Mouse (Mus musculus): ENCODE results near the gene Id1. TPM values are rescaled to one million over a fixed set of nuclear protein-coding genes. Genes with fewer than 3 reads are reported as not detected.

The Id1 gene
- polyA plus RNA-seq, 1 experiment from 2014 or later: 61.9 TPM

DNA sequence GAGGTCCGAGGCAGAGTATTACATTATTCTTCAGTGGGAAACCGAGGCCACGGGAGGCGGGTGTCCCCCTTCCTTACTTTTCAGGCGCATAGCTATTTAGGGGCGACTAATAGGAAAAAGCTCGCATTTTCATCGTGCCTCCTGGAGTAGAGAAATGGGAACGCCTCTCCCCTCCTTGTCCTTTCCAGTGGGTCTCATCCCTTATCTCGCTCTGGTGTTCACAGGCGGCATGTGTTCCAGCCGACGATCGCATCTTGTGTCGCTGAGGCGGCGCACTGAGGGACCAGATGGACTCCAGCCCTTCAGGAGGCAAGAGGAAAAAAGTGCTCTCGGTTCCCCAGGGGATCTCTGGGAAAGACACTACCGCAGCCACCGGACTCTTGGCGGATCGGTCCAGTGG is 697 bp downstream of the Id1 start:
- Histone ChIP-seq H3K4me2 (peak overlapping the region; percentile 73), H3K9me3 (replicated peaks) (no peaks in the 10 kb centered on the region), H3K4me3 (peak overlapping the region; percentile 57), H3K9ac (peak overlapping the region; percentile 72), H3K4me1 (replicated peaks) (peaks cover 72% of the 10 kb centered on the region), H3K36me3 (no peaks in the 10 kb centered on the region), H3K27ac (peak overlapping the region; percentile 86), H3K27me3 (no peaks in the 10 kb centered on the region)
- WGBS: under 1% methylated on average over 22 of the region's 22 CpGs
- ATAC-seq (replicated peaks; ENCODE audit: insufficient number of reproducible peaks, insufficient read depth, low FRiP score, low read depth): no peak

GRCm38 (mm10) chr2:152737306-152738221 is 1.5 kb downstream of the Id1 start:
- no peak for ATAC-seq (replicated peaks; ENCODE audit: insufficient number of reproducible peaks, insufficient read depth, low FRiP score, low read depth)
- H3K9me3 ChIP-seq (replicated peaks): no peaks in the 10 kb centered on the region
- H3K9ac ChIP-seq: peak overlapping the region; percentile 53
- H3K4me3 ChIP-seq: peak overlapping the region; percentile 57
- H3K36me3 ChIP-seq: no peaks in the 10 kb centered on the region
- no peaks in the 10 kb centered on the region for H3K27me3 ChIP-seq
- WGBS: 17% methylated on average over 10 of the region's 10 CpGs
- peak overlapping the region; percentile 73 for H3K4me2 ChIP-seq
- peak overlapping the region; percentile 86 for H3K27ac ChIP-seq
- H3K4me1 ChIP-seq (replicated peaks): peaks cover 80% of the 10 kb centered on the region

DNA sequence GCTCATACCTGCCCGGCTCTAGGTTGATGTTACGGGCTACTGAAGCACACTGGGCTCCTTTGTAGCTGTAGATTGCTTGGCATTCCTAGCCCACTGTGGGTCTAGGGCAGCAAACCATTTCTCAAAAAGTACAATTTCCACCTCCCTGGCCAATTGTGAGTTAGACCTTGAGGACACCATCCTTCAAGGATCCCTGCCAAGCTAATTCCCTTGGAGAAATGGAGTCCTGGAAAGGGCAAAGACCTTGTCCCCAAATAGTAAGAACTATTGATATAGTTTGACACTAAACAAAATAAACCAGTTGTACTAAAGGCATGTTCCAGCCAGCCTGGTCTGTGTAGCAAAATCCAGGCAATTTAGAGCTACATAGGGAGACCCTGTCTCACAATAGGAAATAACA is 2.3 kb downstream of the Id1 start:
- peak overlapping the region; percentile 53 for H3K9ac ChIP-seq
- H3K4me3 ChIP-seq: peak overlapping the region; percentile 57
- peak overlapping the region; percentile 73 for H3K4me2 ChIP-seq
- 57% methylated on average over 2 of the region's 2 CpGs for WGBS
- no peaks in the 10 kb centered on the region for H3K27me3 ChIP-seq
- no peak for ATAC-seq (replicated peaks; ENCODE audit: insufficient number of reproducible peaks, insufficient read depth, low FRiP score, low read depth)
- peaks cover 77% of the 10 kb centered on the region for H3K4me1 ChIP-seq (replicated peaks)
- H3K27ac ChIP-seq: peak overlapping the region; percentile 86
- H3K9me3 ChIP-seq (replicated peaks): no peaks in the 10 kb centered on the region
- no peaks in the 10 kb centered on the region for H3K36me3 ChIP-seq

- ATAC-seq (replicated peaks; ENCODE audit: insufficient number of reproducible peaks, insufficient read depth, low FRiP score, low read depth): peak; percentile 44
- Histone ChIP-seq H3K4me1 (replicated peaks) (peaks cover 68% of the 10 kb centered on the region), H3K27me3 (no peaks in the 10 kb centered on the region), H3K9me3 (replicated peaks) (no peaks in the 10 kb centered on the region), H3K27ac (peak overlapping the region; percentile 86), H3K36me3 (no peaks in the 10 kb centered on the region), H3K4me3 (peak overlapping the region; percentile 57), H3K4me2 (peak overlapping the region; percentile 73), H3K9ac (peak overlapping the region; percentile 53)
- 2% methylated on average over 35 of the region's 36 CpGs for WGBS
These were observed 3.2 kb downstream of the Id1 start for GRCm38 (mm10) chr2:152739031-152739841.

GRCm38 (mm10) chr2:152739842-152740260 is 3.8 kb downstream of the Id1 start:
- no peaks in the 10 kb centered on the region for H3K36me3 ChIP-seq
- H3K27ac ChIP-seq: peak overlapping the region; percentile 86
- no peak overlapping the region for H3K9ac ChIP-seq
- ATAC-seq (replicated peaks; ENCODE audit: insufficient number of reproducible peaks, insufficient read depth, low FRiP score, low read depth): no peak
- H3K4me2 ChIP-seq: peak overlapping the region; percentile 73; the same call in 1 of the 2 replicates
- peaks cover 63% of the 10 kb centered on the region for H3K4me1 ChIP-seq (replicated peaks)
- H3K4me3 ChIP-seq: no peak overlapping the region; the same call in 1 of the 2 replicates
- no peaks in the 10 kb centered on the region for H3K9me3 ChIP-seq (replicated peaks)
- H3K27me3 ChIP-seq: no peaks in the 10 kb centered on the region
- 27% methylated on average over 3 of the region's 3 CpGs for WGBS

GRCm38 (mm10) chr2:152740490-152740889 is 4.4 kb downstream of the Id1 start:
- Histone ChIP-seq H3K36me3 (no peaks in the 10 kb centered on the region), H3K9me3 (replicated peaks) (no peaks in the 10 kb centered on the region), H3K27me3 (no peaks in the 10 kb centered on the region), H3K9ac (no peak overlapping the region), H3K4me1 (replicated peaks) (peaks cover 58% of the 10 kb centered on the region), H3K27ac (peak overlapping the region; percentile 86; the same call in 1 of the 2 replicates), H3K4me2 (no peak overlapping the region), H3K4me3 (no peak overlapping the region)
- 82% methylated on average over 5 of the region's 5 CpGs for WGBS
- ATAC-seq (replicated peaks; ENCODE audit: insufficient number of reproducible peaks, insufficient read depth, low FRiP score, low read depth): no peak

GRCm38 (mm10) chr2:152741153-152742041 is 5.3 kb downstream of the Id1 start:
- ATAC-seq (replicated peaks; ENCODE audit: insufficient number of reproducible peaks, insufficient read depth, low FRiP score, low read depth): peak; percentile 12; the same call in 1 of the 2 replicates
- WGBS: 26% methylated on average over 14 of the region's 14 CpGs
- Histone ChIP-seq H3K27me3 (no peaks in the 10 kb centered on the region), H3K9ac (0 out of 2 replicates have a peak overlapping the region, but pooled peaks have one; percentile 25), H3K36me3 (no peaks in the 10 kb centered on the region), H3K9me3 (replicated peaks) (no peaks in the 10 kb centered on the region), H3K4me1 (replicated peaks) (peaks cover 52% of the 10 kb centered on the region), H3K4me2 (peak overlapping the region; percentile 55), H3K27ac (peak overlapping the region; percentile 80), H3K4me3 (peak overlapping the region; percentile 14; the same call in 1 of the 2 replicates)

- Histone ChIP-seq H3K36me3 (no peaks in the 10 kb centered on the region), H3K4me2 (0 out of 2 replicates have a peak overlapping the region, but pooled peaks have one; percentile 55), H3K4me3 (no peak overlapping the region), H3K27me3 (no peaks in the 10 kb centered on the region), H3K27ac (peak overlapping the region; percentile 80), H3K9ac (no peak overlapping the region), H3K9me3 (replicated peaks) (no peaks in the 10 kb centered on the region), H3K4me1 (replicated peaks) (peaks cover 46% of the 10 kb centered on the region)
- ATAC-seq (replicated peaks; ENCODE audit: insufficient number of reproducible peaks, insufficient read depth, low FRiP score, low read depth): 0 out of 2 replicates have a peak, but pooled peaks have one; percentile 37
- WGBS: 29% methylated on average over 10 of the region's 10 CpGs
These were observed 6.4 kb downstream of the Id1 start for GRCm38 (mm10) chr2:152742435-152742834.

- H3K4me3 ChIP-seq: peak within 1 kb of the TSS; percentile 44
- H3K27ac ChIP-seq: no peak within 1 kb of the TSS
- peak within 1 kb of the TSS; percentile 51 for H3K9ac ChIP-seq
- ATAC-seq (replicated peaks; ENCODE audit: insufficient number of reproducible peaks, insufficient read depth, low FRiP score, low read depth): peak; percentile 47; the same call in 1 of the 2 replicates
- WGBS: 5% methylated on average over 30 of the region's 30 CpGs
- H3K9me3 ChIP-seq (replicated peaks): no peaks in the 10 kb centered on the region
- peaks cover 20% of the 10 kb centered on the region for H3K4me1 ChIP-seq (replicated peaks)
- peak within 1 kb of the TSS; percentile 72 for H3K4me2 ChIP-seq
- H3K36me3 ChIP-seq: no peaks in the 10 kb centered on the region
- H3K27me3 ChIP-seq: no peaks in the 10 kb centered on the region; the same call in 1 of the 2 replicates
These were observed 18.1 kb downstream of the Id1 start, which contains the start of gene Cox4i2 for GRCm38 (mm10) chr2:152753944-152754711. Cox4i2 (plus strand) TSS chr2:152754173.

Measured in heart, embryonic 15.5 days (tissue).